Mouse (Mus musculus) right cerebral cortex, postnatal 25 days (tissue): Measurements from ENCODE around the gene Rnf144b.

ENCODE experiments used
- DNase-seq: peaks from one replicate; pipeline ENCODE4 v3.0.0; 2022

Rnf144b gene

DNA sequence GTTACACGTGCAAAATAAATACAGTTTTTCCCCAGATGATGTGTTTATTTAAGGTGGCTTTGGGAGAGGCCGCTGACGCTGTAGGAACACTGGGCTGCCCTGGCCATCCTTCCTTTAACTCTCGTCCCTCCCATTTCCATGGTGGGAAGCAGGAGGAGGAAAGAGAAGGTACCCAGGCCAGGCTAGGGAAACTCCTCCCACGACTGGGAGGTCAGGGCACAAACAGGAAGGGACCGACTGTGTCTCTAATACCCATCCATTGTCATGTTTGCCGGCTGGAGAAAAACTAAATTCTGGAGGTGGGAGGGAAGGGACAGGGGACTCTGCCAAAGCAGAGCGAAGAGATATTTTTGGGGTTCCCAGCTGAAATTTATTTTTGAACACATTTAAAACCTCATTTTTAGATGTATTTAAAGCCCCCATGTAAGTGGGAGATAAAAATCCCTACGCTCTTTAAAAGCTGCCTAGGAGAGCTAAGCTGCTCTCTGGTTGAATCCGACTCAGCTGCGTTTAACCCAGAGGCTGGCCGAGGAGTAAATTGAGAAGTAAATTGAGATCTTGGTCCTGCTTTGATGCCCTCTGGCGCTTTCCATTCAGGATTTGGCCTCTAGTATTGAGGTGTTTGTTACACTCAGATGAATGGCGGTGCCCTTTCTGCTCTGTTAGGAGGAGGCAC is 102.3 kb downstream of the Rnf144b start:
- DNase-seq, result no peak

DNA sequence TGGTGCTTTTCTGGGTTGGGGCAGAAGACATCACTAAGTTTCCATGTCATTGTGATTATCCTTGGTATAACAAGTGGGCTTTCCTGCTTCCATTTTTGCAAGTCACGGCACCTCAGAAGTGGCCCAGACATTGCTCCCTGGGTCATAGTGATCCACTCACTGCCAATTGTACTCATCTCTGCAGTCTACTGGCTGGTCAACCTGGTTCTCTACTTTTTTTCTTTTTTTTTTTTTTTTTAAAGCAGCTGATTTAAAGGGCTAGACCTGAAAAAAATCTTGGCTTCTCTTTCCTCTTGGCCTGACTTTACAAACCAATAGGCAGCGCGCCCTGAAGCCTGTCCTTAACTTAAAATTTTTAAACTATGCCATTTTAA is 102.9 kb downstream of the Rnf144b start:
- DNase-seq, result no peak

DNA sequence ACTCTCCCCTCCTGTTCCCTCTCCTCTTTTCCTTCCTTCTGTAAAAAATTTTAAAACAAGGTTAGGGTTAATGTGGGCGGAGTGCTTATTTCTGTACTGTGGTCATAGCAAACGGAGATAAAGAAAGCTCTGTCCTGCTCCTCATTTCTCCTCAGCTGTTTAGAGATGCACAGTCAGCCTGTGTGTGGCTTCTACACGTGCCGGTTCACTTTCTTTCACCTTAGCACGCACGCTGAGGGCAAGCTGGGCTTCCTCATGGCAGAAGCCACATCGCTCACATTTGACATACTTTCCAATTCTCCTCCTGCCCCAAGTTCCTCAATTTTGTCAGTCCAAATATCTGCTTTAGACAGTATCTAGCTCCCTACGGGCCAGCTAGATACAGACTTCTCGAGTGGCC is 103.3 kb downstream of the Rnf144b start:
- DNase-seq, result no peak

DNA sequence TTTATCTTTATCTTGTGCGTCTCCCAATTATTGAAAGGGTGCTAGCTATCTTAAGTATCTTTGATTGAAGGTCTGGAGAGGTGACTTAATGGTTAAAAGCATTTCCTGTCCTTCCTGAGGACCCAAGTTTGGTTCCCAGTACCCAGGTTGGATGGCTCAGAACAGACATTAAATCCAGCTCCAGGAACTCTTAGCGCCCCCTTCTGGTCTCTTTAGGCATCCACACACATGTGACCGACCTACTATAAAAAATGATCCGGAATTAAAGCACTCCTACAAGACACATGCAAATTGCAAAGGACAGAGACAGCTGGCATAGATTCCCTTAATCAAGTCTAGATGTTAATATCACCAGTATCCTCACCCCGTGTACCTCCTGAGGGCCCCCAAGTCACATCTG is 104.1 kb downstream of the Rnf144b start:
- no peak for DNase-seq

DNA sequence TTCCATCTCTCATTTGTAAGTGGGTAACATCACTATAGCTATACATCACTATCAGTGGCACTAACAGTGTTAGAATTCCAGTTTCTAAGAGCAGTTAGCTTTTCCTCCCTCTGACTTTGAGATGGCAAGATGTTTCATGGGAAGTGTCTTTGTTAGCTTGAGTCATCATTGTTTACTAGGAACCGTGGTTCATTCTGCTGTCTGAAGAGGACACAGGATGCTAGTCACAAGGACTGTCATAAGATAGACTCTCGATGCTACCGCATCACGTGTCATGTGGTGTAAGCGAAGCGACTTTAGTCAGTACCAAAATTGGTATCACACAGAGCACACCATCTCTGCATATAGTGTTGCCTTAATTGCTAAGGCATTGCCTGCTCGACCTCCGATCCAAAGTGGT is 105.7 kb downstream of the Rnf144b start:
- DNase-seq, result no peak

DNA sequence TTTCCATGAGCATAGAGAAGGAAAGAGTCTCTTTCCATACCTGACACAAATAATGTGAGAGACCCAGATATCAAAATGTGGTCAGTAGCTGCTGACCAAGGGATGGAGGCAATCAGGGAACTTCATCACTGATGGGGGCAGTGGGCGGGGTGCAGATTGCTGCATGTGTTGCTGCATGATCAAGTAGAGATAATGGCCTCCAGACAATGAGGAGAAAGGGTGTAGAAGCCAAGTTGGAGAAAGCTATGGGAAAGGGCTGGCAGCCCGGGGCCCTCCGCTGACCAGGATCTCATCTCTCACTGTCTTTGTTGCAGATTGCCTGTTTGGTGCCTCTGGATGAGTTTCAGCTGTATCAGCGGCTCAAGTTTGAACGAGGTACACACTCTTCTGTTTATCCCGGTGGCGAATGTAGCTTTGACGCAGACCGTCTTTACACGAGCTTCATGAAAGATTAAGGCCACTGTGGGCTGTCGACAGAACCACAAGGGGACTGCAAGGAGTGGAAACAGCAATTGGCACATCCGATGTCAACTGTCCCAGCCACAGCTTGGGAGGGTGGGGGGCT is 106.3 kb downstream of the Rnf144b start:
- DNase-seq, result no peak

DNA sequence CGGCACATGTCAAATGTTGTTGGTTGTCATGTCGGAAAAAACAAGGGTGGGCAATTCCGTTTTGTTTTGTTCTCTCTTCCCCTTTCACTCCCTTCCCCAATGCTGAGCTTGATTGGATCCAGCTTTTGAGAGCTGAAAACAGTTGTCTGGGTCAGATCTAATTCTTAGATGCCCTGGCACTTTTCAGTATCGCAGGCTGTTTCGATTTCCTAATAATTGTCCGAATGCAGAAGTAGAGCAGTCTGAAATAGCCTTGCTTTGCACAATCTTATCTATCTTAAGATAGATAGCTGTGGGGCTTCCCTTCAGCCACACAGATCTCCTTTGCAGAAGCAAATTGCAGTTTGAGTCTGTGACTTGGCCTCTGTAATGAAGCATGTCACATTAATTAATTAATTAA is 109.7 kb downstream of the Rnf144b start:
- DNase-seq, result no peak

DNA sequence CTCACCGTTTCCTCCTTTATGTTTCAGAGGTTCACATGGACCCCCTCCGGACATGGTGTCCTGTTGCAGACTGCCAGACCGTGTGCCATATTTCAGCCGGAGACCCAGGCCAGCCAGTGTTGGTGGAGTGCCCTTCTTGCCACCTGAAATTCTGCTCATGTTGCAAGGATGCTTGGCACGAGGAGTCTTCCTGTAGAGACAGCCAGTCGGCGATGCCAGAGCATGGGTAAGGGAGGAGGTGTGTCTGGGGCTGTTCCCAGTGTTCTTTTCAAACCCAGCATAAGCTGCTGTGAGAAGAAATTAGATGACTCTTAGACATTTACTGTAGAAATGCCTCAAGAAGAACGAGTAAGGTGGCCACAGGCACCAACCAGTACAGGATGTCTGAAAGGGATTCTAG is 114.9 kb downstream of the Rnf144b start:
- DNase-seq, result no peak

DNA sequence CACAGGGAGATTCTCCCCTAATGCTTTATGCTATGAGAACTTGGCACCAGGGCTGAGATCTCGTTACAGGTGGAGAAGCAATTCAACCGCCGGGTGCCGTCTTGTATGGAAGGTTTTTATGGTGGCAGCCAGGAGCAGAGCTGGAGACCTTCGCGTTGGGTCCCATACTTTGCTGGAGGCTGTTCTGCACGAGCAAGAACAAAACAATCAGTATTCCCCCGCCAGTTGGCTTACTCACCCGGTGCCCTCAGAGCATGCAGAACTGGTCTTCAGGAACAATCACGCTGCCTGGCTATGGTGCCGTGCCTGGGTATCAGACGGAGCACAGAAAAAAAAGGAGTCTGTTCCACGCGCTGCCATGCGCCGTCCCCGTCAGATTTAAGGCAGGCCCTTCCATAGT is 115.7 kb downstream of the Rnf144b start:
- no peak for DNase-seq

DNA sequence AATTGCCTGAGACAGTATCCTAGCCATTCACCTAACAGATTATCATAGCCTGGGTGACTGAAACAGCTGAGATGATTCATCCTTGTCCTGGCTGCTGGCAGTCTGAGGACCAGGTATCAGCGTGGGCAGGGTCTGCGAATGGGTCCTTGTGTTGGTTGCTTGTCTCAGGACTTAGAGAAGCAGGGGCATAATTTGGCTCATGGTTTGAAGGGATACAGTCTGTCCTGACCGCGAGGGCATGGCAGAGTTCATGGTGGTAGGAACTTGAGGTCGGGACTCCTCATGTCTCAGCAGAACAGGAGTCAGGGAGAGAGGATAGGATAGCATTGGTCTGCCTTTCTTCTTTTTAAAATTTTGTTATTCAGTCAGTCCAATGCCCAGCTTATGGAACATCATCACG is 121.1 kb downstream of the Rnf144b start:
- DNase-seq, result no peak

DNA sequence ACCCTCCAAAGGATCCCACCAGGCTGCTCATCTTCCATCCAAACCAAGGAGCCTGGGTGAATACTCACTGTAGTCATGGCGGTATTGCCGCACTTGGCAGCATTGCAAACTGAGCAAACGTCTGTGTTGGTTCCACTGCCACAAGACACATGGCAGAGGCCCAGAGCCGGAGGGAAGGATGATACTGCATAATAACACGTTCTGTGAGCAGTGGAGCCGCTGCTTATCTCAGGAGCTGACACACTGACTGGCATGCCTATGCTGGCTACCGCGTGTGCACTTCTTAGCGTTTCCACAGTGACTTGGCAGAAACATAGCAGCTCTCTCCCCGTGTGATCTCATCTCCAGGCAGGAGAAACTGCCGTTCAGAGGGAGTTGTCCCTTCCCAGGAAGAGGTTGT is 122.3 kb downstream of the Rnf144b start:
- peak; percentile 68 for DNase-seq

DNA sequence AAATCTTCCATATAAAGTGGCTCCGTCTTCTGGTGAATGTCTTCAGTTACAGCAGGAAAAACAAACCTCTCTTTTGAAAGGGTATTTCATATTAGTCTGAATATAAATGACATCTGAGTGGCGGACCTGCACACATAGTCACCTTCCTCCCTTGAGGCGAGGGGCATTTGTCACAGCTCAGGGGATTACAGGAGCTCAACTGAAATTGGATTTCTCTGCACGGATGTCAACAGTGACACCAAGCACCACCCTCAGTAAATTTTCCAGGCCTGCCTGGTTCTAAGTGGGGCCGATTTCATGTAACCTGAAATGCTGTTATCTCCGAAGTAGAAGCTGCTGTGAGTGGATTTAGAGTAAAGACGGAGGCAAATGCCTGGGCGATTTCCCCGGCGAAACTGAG is 124.0 kb downstream of the Rnf144b start:
- no peak for DNase-seq

DNA sequence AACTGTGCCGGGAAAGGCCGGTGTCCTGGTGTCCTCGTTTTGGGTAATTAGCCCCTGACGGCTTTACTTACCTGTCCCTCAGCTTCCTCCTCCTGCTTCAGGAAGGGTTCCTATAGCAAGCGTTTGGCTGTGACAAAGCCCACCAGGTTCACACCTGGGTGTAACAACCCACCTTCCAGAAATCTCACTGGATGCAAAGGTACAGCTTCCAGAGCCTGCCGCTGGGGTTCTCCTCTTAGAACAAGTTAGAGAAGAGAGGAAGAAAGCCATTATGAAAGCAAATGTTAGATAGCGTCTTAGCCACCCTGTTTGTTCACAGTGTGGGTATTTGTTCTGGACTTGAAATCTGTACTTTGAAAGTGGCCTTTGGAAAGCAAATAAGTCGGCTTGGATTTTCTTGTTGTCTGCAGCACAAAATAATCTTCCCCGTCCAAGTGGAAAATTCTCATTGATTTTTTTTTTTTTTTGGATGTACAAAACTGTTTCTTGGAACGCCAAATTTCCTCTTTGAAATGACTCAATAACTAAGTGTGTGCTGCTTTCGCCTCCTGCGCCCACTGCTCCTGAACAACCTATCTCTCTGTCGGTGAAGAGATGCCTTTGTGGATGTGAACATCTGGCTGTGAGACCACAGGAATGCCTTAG is 124.8 kb downstream of the Rnf144b start:
- no peak for DNase-seq

DNA sequence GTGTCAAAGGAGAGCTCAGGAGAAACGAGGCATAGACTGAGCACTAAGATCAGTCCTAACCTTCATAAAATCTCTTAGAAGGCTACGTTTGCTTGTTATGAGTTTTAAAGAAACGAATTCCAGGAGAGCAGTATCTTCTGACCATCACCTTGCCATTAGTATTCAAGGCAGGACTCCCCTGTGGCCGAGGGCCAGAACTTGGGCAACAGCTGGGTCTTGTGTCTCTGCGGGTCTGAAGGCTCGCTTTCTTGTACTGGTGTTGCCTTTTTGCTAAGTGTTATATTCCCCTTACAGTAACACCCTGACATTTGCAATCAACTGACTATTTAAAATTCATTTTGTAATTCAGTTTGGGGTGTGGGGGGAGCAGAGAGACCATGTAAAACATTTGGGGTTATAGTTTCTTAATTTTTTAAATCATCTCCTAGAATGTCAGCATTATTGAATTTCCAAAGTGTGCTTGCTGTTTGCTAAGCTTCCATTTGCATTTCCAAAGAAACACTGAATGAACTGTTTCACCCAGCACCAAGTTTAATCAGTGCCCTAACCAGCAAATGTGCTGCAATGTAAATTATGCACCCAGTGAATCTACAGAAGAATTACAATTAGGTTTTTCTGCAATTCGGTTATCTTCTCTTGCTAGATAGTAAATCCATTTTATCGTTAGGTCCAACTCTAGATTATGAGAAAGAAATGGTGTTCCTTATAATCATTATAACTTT is 126.0 kb downstream of the Rnf144b start:
- no peak for DNase-seq

DNA sequence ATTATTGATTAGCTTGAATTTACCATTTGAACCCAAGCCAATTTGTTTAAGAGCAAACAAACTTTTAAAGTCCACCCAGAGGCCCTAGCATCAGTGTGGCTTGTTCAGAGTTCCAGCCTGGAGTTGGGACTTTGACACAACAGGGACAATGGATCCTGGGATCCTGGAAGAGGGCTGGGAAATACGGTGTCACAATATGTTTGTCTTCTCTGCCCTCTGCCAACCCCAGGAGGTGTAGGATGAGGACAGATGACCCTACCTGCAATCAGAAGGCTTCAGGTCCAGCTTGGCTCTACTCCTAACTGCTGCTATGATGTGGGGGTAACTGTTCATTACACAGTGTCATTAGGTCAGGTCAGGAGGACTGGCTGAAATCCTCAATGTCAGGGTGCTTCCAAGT is 128.2 kb downstream of the Rnf144b start:
- no peak for DNase-seq

DNA sequence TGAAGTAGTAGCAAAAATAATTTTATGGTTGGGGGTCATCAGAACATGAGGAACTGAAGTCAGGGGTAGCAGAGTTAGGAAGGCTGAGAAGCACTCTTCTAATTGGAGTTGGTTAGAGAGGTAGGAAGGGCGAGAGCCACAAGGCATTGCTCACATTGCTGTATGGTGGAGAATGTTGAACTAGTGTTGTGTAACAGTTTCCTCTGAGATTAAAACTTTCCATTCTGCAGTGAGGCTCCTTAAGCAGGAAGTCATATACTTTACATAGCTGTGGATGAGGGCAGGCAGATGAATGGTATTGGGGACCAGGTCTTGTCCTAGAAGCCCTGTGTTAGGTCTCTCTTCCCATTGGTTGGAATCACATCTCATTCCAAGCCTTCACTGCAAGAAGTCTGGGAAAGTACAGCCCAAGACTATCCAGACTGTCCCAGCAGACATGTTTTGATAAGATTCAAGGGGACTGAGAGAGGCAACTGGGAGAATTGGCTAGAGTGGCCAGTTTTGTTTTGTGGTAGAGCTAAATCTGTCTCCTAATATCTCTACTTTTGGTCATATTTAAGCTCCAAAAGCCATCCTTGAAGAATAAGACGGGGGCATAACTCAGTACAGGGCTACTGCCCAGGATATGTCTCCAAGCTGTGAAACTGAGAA is 128.8 kb downstream of the Rnf144b start:
- no peak for DNase-seq

DNA sequence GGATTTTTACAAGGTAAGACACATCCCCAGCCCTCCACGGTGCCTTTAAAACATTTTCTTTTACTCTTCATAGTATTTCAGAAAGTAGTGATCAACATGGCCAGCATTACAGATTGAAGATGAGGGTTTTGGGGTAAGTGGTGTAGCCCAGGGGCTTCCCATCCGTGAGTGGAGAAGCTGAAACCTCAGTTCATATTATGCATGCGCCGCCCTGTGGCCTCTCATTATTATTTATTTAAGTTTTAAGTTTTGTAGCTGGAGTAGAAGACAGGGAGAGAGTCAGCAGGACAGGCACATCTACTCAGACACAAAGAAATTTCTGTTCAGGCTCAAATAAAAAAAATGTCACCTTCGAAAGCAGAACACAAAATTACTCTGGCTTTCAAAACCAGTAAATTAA is 131.3 kb downstream of the Rnf144b start:
- no peak for DNase-seq

DNA sequence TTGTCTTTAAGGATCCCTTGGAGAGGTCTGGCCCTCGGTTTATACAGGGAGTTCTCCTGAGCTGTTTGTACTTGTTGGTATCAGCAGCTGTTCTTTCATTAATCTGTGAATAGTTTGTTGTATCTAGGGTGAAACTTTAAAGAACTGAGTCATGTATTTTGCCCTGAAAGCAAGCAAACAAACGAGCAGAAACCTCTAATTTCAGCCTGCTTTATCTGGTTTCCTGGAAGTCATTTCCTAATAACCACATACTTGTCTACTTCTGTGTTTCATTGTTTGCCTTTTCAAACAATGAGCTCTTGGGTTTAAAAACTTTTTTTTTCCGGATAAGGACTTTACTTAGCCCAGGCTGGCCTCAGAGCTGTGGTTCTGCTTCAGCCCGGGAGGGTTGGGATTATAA is 136.8 kb downstream of the Rnf144b start:
- no peak for DNase-seq

DNA sequence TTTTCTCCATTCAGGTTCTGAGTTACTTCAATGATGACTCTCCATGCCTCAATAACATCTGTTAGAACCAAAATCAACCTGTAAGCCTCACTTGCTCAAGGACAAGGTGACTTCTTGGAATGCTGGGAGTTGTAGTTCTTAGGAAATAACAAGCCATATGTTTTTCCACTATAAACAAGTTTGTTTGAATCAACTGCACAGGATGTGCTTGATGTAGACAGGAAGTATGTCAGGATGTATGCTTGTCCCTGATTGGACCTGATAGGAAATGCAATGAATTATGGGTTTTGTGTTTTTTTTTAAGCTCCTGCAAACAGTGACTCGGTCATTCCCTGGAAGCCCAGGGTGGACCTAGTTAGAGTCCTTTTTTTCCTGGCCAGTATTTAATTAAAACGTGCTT is 139.5 kb downstream of the Rnf144b start:
- DNase-seq, result no peak

DNA sequence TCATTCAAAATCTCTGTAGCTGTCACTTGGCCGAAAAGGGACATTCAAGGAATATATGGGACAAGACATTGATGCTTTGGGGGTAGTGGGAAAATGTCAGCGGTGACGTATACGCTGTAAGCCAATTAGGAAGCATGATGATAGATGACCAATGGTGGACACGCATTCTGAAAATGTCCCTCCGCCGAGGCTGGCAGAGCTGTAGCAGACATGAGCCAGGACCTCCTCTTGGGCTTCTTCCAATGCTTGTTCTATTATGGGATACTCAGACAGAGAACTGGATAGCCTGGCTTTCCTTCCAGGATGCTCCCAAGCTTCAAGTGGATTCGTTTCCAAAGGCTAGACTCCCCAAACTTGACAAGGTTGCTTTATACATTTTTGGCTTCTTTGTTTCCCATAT is 141.9 kb downstream of the Rnf144b start:
- DNase-seq, result no peak

DNA sequence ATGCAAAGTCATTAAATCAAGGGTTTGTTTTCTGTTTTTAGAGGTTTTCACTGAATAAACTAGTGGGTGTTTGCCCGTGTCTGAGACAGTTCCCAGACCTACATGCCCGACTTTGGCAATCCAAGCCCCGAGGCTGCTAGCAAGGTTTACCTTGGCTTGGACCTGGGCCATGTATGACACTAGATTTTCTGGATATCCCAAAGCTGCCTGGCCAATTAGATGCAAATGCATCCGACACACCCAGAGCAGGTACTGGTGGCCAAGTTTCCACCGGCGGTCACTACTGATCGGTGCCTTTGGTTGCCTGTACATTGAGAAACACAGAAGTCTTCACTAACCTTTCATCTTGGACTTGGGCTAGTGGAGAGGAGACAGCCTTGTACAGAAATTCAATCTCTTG is 144.0 kb downstream of the Rnf144b start:
- DNase-seq, result no peak

DNA sequence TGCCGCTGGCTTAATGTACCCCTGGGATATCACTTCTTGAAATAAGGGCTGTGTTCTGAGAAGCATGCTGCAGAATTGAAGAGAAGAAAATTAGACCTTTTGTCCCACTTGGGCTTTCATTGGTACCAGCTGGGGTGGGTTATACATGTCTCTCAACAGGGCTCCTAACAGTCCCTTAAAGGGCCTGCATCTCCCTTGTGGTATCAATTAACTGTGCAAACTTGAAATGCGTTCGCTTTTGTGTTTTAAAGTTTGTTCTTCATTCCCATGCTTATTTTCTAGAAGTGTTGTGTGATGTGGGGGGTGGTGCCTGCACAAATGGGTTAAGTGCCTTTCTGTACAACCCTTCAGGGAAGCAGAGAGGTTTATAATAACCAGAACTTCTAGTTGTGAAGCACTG is 145.8 kb downstream of the Rnf144b start:
- DNase-seq, result no peak

DNA sequence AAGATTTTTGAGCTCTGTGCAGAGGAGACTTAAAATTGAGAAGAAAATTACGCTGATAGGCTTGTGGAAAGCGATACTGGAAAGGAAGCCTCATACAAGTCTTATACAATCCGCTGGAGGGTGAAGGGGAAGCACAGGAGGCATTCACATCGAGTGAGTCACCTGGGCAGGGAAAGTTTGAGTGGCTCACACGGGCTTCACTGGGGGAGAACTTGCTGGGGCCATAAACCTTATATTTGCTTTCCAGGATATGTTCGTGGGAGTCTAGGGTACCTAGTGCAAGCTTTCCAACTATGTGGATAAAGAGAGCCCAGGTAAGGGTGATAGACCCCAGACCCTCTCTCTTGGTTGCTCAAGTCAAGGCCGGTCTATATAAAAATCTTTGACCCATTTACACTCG is 150.5 kb downstream of the Rnf144b start:
- no peak for DNase-seq

DNA sequence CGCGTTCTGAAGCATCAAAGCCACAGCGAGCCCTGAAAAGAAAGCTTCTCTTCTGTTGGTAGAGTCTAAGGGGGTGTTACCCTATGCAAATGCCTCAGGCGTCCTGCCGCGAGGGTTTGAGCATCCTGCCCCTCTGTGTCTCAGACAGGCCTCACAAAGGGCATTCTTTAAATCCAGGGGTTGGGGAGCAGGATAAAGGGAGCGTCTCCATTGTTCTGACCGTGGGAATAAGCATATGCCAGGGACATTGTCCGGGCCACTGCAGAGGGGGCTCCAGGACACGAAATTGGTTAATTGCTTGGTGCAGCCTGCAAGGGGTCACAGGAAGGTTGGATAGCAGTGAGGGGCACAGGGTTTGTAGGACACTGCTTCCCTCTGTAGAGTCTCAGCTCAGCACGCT is 151.0 kb downstream of the Rnf144b start:
- DNase-seq, result no peak
